ENCODE assay signal across 8 mouse cellular contexts in the genomic region with DNA sequence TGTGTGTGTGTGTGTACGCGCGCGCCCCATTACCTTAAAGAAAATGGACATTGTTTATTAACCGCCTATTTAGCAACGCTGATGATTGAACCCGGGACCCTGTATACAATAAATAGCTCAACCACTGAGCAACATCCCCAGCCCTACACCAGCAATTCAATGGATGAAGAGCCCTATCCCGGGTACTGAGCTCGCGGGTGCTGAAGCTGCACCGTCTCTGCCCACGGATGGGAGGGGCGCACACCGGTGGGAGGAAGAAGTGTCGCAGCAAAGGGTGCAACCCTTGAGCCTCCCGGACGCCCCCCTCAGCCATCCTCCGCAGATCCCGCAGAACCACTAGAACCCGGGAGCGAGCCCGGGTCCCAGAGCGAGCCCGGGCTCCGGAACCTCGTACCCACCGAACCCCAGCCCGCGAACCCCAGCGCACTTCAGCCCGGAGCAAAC. TPM values are rescaled to one million over a fixed set of nuclear protein-coding genes. Genes with fewer than 3 reads are reported as not detected.
DNase-seq lines count a peak whose midpoint lies in the region; ATAC-seq and TF ChIP-seq lines count a peak whose summit lies in the region.

No protein-coding gene starts in this region.

- H3K36me3 ChIP-seq in spleen, adult 2 months (ENCODE audit: control insufficient read depth, insufficient read depth, low read length) = no peaks in the 10 kb centered on the region
- H3K36me3 ChIP-seq in forebrain, embryonic 16.5 days (ENCODE audit: control insufficient read depth, insufficient read depth) = no peaks in the 10 kb centered on the region
- H3K36me3 ChIP-seq in liver, embryonic 14.5 days (replicated peaks; ENCODE audit: control insufficient read depth, insufficient read depth, low read depth) = no peaks in the 10 kb centered on the region
- no peaks in the 10 kb centered on the region for H3K36me3 ChIP-seq in stomach, embryonic 14.5 days (ENCODE audit: control insufficient read depth, insufficient read depth, low read length)

- no peaks in the 10 kb centered on the region for H3K27me3 ChIP-seq in spleen, adult 2 months (ENCODE audit: control insufficient read depth, insufficient read depth, low read length)
- H3K27me3 ChIP-seq in forebrain, embryonic 16.5 days (replicated peaks; ENCODE audit: control insufficient read depth, insufficient read depth, low read length) = peaks cover 2% of the 10 kb centered on the region; the same call in 1 of the 2 replicates
- H3K27me3 ChIP-seq in liver, embryonic 14.5 days (ENCODE audit: control insufficient read depth, insufficient read depth, low read length) = no peaks in the 10 kb centered on the region
- no peaks in the 10 kb centered on the region; the same call in 1 of the 2 replicates for H3K27me3 ChIP-seq in stomach, embryonic 14.5 days (ENCODE audit: control insufficient read depth, insufficient read depth, low read length)

- TF ChIP-seq EP300 in liver, embryonic 14.5 days (IDR thresholded peaks at IDR 0.05; ENCODE audit: low read depth) = no peak

- H3K4me3 ChIP-seq in spleen, adult 2 months (ENCODE audit: extremely low read depth, insufficient read depth, insufficient read length) = peak overlapping the region; percentile 86
- H3K4me3 ChIP-seq in forebrain, embryonic 16.5 days (replicated peaks; ENCODE audit: low read length) = peak overlapping the region; percentile 87
- peak overlapping the region; percentile 70 to 79 for H3K4me3 ChIP-seq in liver, embryonic 14.5 days (ENCODE audit: insufficient read depth in 1 of 2, low read depth in 2 of 2, low read length in 2 of 2)
- H3K4me3 ChIP-seq in stomach, embryonic 14.5 days (ENCODE audit: low read depth, low read length) = peak overlapping the region; percentile 62

- H3K4me1 ChIP-seq in spleen, adult 2 months (ENCODE audit: control insufficient read depth, insufficient read depth, insufficient read length) = no peaks in the 10 kb centered on the region
- H3K4me1 ChIP-seq in forebrain, embryonic 16.5 days (replicated peaks; ENCODE audit: control insufficient read depth, insufficient read depth, low read length) = 0 out of 2 replicates have a peak, but pooled peaks cover 7% of the 10 kb centered on the region
- peaks cover 3 to 7% of the 10 kb centered on the region in 2 experiments; a peak in 2 of 4 replicates for H3K4me1 ChIP-seq in liver, embryonic 14.5 days (replicated peaks; ENCODE audit: control insufficient read depth in 2 of 2, insufficient read depth in 2 of 2, low read length in 1 of 2)
- 0 out of 2 replicates have a peak, but pooled peaks cover 5% of the 10 kb centered on the region for H3K4me1 ChIP-seq in stomach, embryonic 14.5 days (ENCODE audit: control insufficient read depth, insufficient read depth, low read length)

- no peak for TF ChIP-seq CTCF in spleen, adult 2 months (IDR thresholded peaks at IDR 0.05; ENCODE audit: extremely low read depth, insufficient read depth, insufficient read length, insufficient replicate concordance)
- peak; percentile 29; the same call in 1 of the 2 replicates for TF ChIP-seq CTCF in liver, embryonic 14.5 days (IDR thresholded peaks at IDR 0.05; ENCODE audit: low read depth)

- DNase-seq in embryo, embryonic 10 days (ENCODE audit: low spot score) = peak; percentile 54
- no peak for DNase-seq in embryo, embryonic 9.5 days (ENCODE audit: extremely low spot score)
- peak; percentile 9 to 43 for DNase-seq in spleen, adult 2 months (ENCODE audit: low read depth in 1 of 2, low spot score in 2 of 2)
- DNase-seq in spleen, adult 12 weeks (ENCODE audit: low spot score) = no peak
- DNase-seq in liver, embryonic 14.5 days (ENCODE audit: low read depth in 3 of 3, low spot score in 3 of 3) = peak; percentile 25 to 47 (median 28)
- no peak for DNase-seq in adrenal gland, postnatal 4 days (ENCODE audit: low spot score in 2 of 2)

- no peak for TF ChIP-seq POLR2A in spleen, adult 2 months (IDR thresholded peaks at IDR 0.05; ENCODE audit: low read depth, low read length)

- peak overlapping the region; percentile 85 for H3K27ac ChIP-seq in spleen, adult 2 months (ENCODE audit: insufficient read depth, low read length)
- peak overlapping the region; percentile 93 for H3K27ac ChIP-seq in forebrain, embryonic 16.5 days (ENCODE audit: low read length)
- peak overlapping the region; percentile 55 for H3K27ac ChIP-seq in liver, embryonic 14.5 days
- peak overlapping the region; percentile 63; the same call in 1 of the 2 replicates for H3K27ac ChIP-seq in stomach, embryonic 14.5 days (ENCODE audit: low read length)

- peak overlapping the region; percentile 83 for H3K4me2 ChIP-seq in forebrain, embryonic 16.5 days (ENCODE audit: low read length)
- peak overlapping the region; percentile 79 for H3K4me2 ChIP-seq in liver, embryonic 14.5 days (ENCODE audit: low read depth)
- peak overlapping the region; percentile 87 for H3K4me2 ChIP-seq in stomach, embryonic 14.5 days (replicated peaks; ENCODE audit: low read depth, low read length)

- H3K9ac ChIP-seq in forebrain, embryonic 16.5 days (replicated peaks; ENCODE audit: low read depth, low read length) = peak overlapping the region; percentile 87
- peak overlapping the region; percentile 54 for H3K9ac ChIP-seq in liver, embryonic 14.5 days (replicated peaks)
- peak overlapping the region; percentile 55 for H3K9ac ChIP-seq in stomach, embryonic 14.5 days (replicated peaks; ENCODE audit: low read depth, low read length)

- WGBS in spleen, adult 2 months = 1% methylated on average over 31 of the region's 31 CpGs
- under 1% methylated on average over 31 of the region's 31 CpGs for WGBS in forebrain, embryonic 16.5 days
- WGBS in liver, embryonic 14.5 days (ENCODE audit: insufficient replicate concordance) = 2% methylated on average over 31 of the region's 31 CpGs
- 1% methylated on average over 31 of the region's 31 CpGs for WGBS in stomach, embryonic 14.5 days

- no peaks in the 10 kb centered on the region for H3K9me3 ChIP-seq in forebrain, embryonic 16.5 days (ENCODE audit: control insufficient read depth, low read length)
- no peaks in the 10 kb centered on the region for H3K9me3 ChIP-seq in liver, embryonic 14.5 days (ENCODE audit: control insufficient read depth, low read length)
- H3K9me3 ChIP-seq in stomach, embryonic 14.5 days (ENCODE audit: control insufficient read depth, low read depth, low read length) = no peaks in the 10 kb centered on the region

- peak; percentile 71 for ATAC-seq in forebrain, embryonic 16.5 days
- peak; percentile 71 for ATAC-seq in liver, embryonic 14.5 days (ENCODE audit: insufficient read depth)
- ATAC-seq in stomach, embryonic 14.5 days (ENCODE audit: insufficient number of reproducible peaks, insufficient read depth, low FRiP score, low read depth) = peak; percentile 61

RNA-seq across cellular contexts. Expression of a gene that starts 0.4 kb away (rescaled TPM):
- polyA plus RNA-seq in spleen, adult 2 months (2012; rRNA removed) = 6.0 and 8.7 TPM in 2 replicates
- 9.3 and 10.0 TPM in 2 replicates for polyA plus RNA-seq in forebrain, embryonic 16.5 days (2015; fragmentation: Nextera tagmentation; extraction: Ambion mirVana)
- 2.6 and 3.8 TPM in 2 replicates for polyA plus RNA-seq in liver, embryonic 14.5 days (2012; rRNA removed)
- polyA plus RNA-seq in liver, embryonic 14.5 days (2014; fragmentation: Nextera tagmentation; extraction: Ambion mirVana) = 2.0 and 2.8 TPM in 2 replicates
- 4.5 and 5.3 TPM in 2 replicates for polyA plus RNA-seq in stomach, embryonic 14.5 days (2014; fragmentation: Nextera tagmentation; extraction: Ambion mirVana)
- 10 to 100 TPM; 46.9 to 51.2 TPM for total RNA-seq in adrenal gland, postnatal 4 days (2021)

RNA-seq across cellular contexts. Expression of a gene that starts 32.1 kb away (rescaled TPM):
- 5.9 and 6.5 TPM in 2 replicates for polyA plus RNA-seq in spleen, adult 2 months (2012; rRNA removed)
- 24.1 and 24.7 TPM in 2 replicates for polyA plus RNA-seq in forebrain, embryonic 16.5 days (2015; fragmentation: Nextera tagmentation; extraction: Ambion mirVana)
- 5.2 and 6.9 TPM in 2 replicates for polyA plus RNA-seq in liver, embryonic 14.5 days (2012; rRNA removed)
- polyA plus RNA-seq in liver, embryonic 14.5 days (2014; fragmentation: Nextera tagmentation; extraction: Ambion mirVana) = 7.3 and 7.8 TPM in 2 replicates
- 25.3 and 27.1 TPM in 2 replicates for polyA plus RNA-seq in stomach, embryonic 14.5 days (2014; fragmentation: Nextera tagmentation; extraction: Ambion mirVana)
- total RNA-seq in adrenal gland, postnatal 4 days (2021) = 10 to 100 TPM; 30.5 to 32.2 TPM

RNA-seq across cellular contexts. Expression of a gene that starts 58.4 kb away (rescaled TPM):
- 2,392 and 2,473 TPM in 2 replicates for polyA plus RNA-seq in spleen, adult 2 months (2012; rRNA removed)
- 740 and 764 TPM in 2 replicates for polyA plus RNA-seq in forebrain, embryonic 16.5 days (2015; fragmentation: Nextera tagmentation; extraction: Ambion mirVana)
- polyA plus RNA-seq in liver, embryonic 14.5 days (2012; rRNA removed) = 857 and 1,453 TPM in 2 replicates
- polyA plus RNA-seq in liver, embryonic 14.5 days (2014; fragmentation: Nextera tagmentation; extraction: Ambion mirVana) = 684 and 702 TPM in 2 replicates
- 1,351 and 1,352 TPM in 2 replicates for polyA plus RNA-seq in stomach, embryonic 14.5 days (2014; fragmentation: Nextera tagmentation; extraction: Ambion mirVana)
- 1,000 to 10,000 TPM; 3,227 to 3,375 TPM for total RNA-seq in adrenal gland, postnatal 4 days (2021)

Comparison
In these comparisons a context has a peak if more than half of its experiments do, and no peak if none do; other contexts are left out.
1. DNase-seq: peak in embryo, embryonic 10 days (single experiment), spleen, adult 2 months (2 of 2) and liver, embryonic 14.5 days (3 of 3); none in embryo, embryonic 9.5 days (single experiment), spleen, adult 12 weeks (single experiment) and adrenal gland, postnatal 4 days (0 of 2).
2. Peak in every context shown above with its lines, with median percentiles within 50 percentile points of each other: H3K27ac ChIP-seq, H3K4me3 ChIP-seq, ATAC-seq, H3K4me2 ChIP-seq and H3K9ac ChIP-seq.